Mouse (Mus musculus) small intestine, adult 2 months (tissue): ENCODE data around the gene Map3k1. TPM values are rescaled to one million over a fixed set of nuclear protein-coding genes. Genes with fewer than 3 reads are reported as not detected.
A peak's percentile ranks its signal among the peaks of the same experiment; 100 is the strongest.

Source experiments
- H3K27ac ChIP-seq: fragments of 200-500 bp; 2 replicates; pipeline ENCODE4 v1.5.1; 2012; ENCODE audit warnings: low read depth, low read length, control low read depth, inconsistent platforms; ENCODE audit not compliant: insufficient read depth
- H3K27me3 ChIP-seq: fragments of 200-500 bp; 2 replicates; pipeline ENCODE4 v1.6.1; 2012; ENCODE audit warnings: mild to moderate bottlenecking, moderate library complexity, low read length, inconsistent platforms; ENCODE audit not compliant: control insufficient read depth, insufficient read depth
- H3K36me3 ChIP-seq: fragments of 200-500 bp; 2 replicates; pipeline ENCODE4 v1.6.1; 2012; ENCODE audit warnings: mild to moderate bottlenecking, low read length, control low read depth, inconsistent platforms; ENCODE audit not compliant: control insufficient read depth, insufficient read depth
- H3K4me1 ChIP-seq: fragments of 200-500 bp; 2 replicates; pipeline ENCODE4 v1.6.1; 2012; ENCODE audit warnings: low read length, inconsistent platforms, mixed read lengths; ENCODE audit not compliant: control insufficient read depth, insufficient read depth, insufficient read length
- H3K4me3 ChIP-seq: fragments of 200-500 bp; 2 replicates; pipeline ENCODE4 v1.5.1; 2012; ENCODE audit warnings: low read depth, mild to moderate bottlenecking, control low read depth, inconsistent platforms, low read length, moderate library complexity
- CTCF ChIP-seq: fragments of 200-500 bp; IDR thresholded peaks from 2 replicates; pipeline ENCODE4 v1.5.1; 2012; ENCODE audit warnings: low read depth, mild to moderate bottlenecking, control low read depth, inconsistent platforms, low read length, moderate library complexity, mixed read lengths; ENCODE audit not compliant: insufficient replicate concordance, insufficient read length; ENCODE audit errors: extremely low read depth
- POLR2A ChIP-seq: fragments of 200-500 bp; IDR thresholded peaks from 2 replicates; pipeline ENCODE4 v1.6.1; 2012; ENCODE audit warnings: low read depth, mild to moderate bottlenecking, control low read depth, inconsistent platforms, low read length, moderate library complexity
- WGBS: fragments of 180-500 bp; shearing (Covaris S2); methylation state at CpG from one replicate; pipeline ENCODE4 v1.1.7; 2018; 5-methylcytosine and 5-hydroxymethylcytosine counted together
- polyA plus RNA-seq: library from polyadenylated mRNA; depleted of rRNA; stranded (reverse); fragments of >200 nt; gene quantifications from 2 replicates; pipeline ENCODE4 v1.2.3, GENCODE M21; 2012

The Map3k1 gene
- polyA plus RNA-seq, 1 experiment: 15.0 TPM

DNA sequence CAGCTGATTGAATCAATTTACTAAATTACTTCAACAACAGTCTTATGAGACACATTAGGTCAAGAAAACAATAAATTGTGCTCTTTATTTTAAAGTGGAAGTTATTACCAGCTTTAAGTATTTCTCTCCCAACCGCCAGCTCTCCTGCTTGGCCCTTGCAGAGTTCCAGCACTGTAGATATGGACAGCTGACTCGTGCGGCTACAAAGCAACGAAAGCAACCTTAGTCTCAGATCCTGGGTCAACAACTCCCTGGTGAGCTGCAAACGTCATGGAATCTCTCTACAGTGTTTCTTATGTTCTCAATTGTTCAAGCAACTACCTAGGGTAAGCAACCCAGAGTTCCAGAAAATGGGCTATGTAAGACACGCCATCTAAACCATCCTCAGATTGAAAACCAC, 51.8 kb downstream of the Map3k1 start:
- Histone ChIP-seq H3K4me1 (no peaks in the 10 kb centered on the region), H3K4me3 (no peak overlapping the region), H3K27ac (no peak overlapping the region), H3K36me3 (peaks cover 90% of the 10 kb centered on the region), H3K27me3 (no peaks in the 10 kb centered on the region)
- TF ChIP-seq CTCF (no peak), POLR2A (no peak)
- 94% methylated on average over 6 of the region's 6 CpGs for WGBS

DNA sequence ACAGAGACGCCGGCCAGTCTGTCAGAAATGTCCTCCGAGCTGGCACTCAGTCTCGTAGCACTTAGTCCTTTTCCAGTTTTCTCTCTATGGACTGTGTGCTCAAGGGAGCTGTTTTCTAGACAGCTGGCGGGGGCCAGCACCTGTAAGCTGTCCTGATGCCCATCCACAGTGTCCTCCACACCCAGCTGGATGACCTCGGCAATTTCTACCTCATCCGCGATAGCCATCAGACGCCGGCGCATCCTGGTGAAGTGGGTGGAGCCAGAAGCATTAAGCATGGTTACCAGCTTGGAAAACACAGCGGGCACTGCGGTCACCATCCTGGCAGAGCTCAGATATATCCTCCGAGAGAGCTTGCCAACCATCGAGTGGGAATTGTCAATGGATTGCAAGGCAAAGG, 52.9 kb downstream of the Map3k1 start:
- no peak overlapping the region for H3K4me3 ChIP-seq
- H3K27me3 ChIP-seq: no peaks in the 10 kb centered on the region
- no peak overlapping the region for H3K27ac ChIP-seq
- WGBS: 96% methylated on average over 15 of the region's 15 CpGs
- TF ChIP-seq CTCF: no peak
- no peak for TF ChIP-seq POLR2A
- no peaks in the 10 kb centered on the region for H3K4me1 ChIP-seq
- H3K36me3 ChIP-seq: peaks cover 90% of the 10 kb centered on the region

- no peaks in the 10 kb centered on the region for H3K4me1 ChIP-seq
- TF ChIP-seq CTCF (0 out of 2 replicates have a peak, but pooled peaks have one; percentile 4), POLR2A (no peak)
- no peak overlapping the region for H3K27ac ChIP-seq
- H3K27me3 ChIP-seq: no peaks in the 10 kb centered on the region
- 96% methylated on average over 18 of the region's 18 CpGs for WGBS
- peaks cover 89% of the 10 kb centered on the region for H3K36me3 ChIP-seq
- no peak overlapping the region for H3K4me3 ChIP-seq
Observed at GRCm38 (mm10) chr13:111755377-111755776, 53.4 kb downstream of the Map3k1 start.

DNA sequence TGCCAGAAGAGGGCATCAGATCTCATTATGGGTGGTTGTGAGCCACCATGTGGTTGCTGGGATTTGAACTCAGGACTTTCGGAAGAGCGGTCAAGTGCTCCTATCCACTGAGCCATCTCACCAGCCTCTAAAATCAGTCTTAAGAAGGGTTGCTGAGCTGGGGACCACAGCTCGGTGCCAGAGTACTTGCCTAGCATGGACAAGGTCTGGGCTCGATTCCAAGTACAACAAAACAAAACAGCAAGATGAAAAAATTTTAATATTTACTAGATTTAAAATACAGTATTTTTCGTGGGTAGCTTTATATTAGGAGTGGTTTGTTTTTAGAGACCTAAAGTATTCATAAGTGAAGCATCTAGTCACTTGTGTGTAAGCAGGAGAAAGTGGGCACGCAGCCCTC, 55.5 kb downstream of the Map3k1 start:
- Histone ChIP-seq H3K27ac (no peak overlapping the region), H3K36me3 (peaks cover 88% of the 10 kb centered on the region), H3K4me3 (no peak overlapping the region), H3K27me3 (no peaks in the 10 kb centered on the region), H3K4me1 (no peaks in the 10 kb centered on the region)
- 87% methylated on average over 6 of the region's 6 CpGs for WGBS
- TF ChIP-seq CTCF (no peak), POLR2A (no peak)

DNA sequence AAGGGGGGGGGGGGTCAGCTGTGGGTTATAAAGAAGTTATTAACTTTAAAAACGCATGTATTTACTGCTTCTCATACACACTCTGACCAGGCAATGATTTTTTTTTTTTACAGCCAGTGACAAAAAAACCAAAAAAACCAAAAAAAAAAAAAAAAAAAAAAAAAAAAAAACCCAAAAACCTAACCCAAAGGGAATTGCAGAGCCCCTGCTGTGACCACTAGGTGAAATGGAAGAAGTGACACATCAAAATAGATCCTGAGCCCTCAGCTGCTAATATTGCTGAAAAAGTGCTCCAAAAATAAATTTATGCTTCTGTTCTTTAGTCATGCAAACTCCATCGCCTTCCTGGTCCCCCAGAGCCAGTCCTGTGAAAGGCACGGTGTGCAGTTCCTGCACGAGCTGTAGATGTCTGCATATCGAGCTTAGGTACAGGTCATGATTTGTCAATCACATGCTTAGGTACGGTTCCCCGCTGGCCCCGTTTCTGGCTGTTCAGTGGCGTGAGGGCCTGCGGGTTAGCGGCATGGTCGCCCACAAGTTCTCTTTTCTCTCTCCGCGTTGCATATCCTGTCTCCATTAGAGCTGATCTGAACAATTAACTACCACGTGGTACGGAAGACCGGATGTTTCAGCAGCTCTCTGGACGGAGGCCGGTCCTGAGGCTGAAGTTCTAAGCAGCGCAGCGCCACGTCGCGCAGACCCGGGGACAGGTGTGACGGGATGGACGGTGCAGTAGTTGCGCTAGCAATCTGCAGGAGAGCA, 60.3 kb downstream of the Map3k1 start:
- TF ChIP-seq CTCF (no peak), POLR2A (no peak)
- 92% methylated on average over 28 of the region's 28 CpGs for whole genome bisulfite sequencing
- Histone ChIP-seq H3K27me3 (no peaks in the 10 kb centered on the region), H3K4me3 (no peak overlapping the region), H3K36me3 (peaks cover 51% of the 10 kb centered on the region), H3K27ac (no peak overlapping the region), H3K4me1 (no peaks in the 10 kb centered on the region)

DNA sequence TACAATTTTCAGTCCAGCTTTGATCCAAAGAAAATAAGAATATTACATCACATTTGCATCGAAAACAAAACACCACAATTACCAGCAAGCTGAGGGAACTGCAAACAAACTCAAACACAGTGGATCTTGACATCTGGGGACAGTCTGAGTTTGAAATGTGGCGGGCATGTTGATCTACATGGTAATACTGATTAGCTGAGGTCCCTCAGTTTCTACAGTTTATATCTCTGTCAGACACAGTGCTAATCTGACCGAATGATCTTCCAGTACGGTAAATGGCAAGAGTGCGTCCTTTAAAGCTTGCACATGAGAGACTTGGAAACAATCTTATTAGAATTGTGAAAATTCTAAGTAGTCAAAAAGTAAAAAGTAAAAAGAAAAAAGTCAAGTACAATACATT, 62.0 kb downstream of the Map3k1 start:
- 96% methylated on average over 5 of the region's 5 CpGs for WGBS
- Histone ChIP-seq H3K4me1 (no peaks in the 10 kb centered on the region), H3K27ac (no peak overlapping the region), H3K36me3 (peaks cover 38% of the 10 kb centered on the region), H3K4me3 (no peak overlapping the region), H3K27me3 (no peaks in the 10 kb centered on the region)
- TF ChIP-seq POLR2A (no peak), CTCF (no peak)

DNA sequence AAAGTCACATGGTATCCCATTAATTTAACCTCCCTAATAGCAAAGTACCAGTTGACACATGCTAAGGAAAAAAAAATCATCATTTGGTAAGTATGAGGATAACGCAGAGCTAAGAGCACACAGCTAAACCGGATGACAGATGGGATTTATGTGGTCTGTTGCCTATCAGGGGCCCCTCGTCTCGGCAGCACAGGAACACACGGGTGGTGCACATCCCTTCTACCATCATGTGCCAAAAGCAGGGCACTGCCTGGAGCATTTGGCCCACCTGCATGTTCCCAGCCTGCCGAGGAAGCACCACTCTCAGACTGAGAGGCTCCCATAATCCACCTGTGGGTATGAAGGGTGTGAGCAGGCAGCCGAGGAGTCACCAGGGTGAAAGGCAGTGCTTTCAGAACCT, 63.6 kb downstream of the Map3k1 start:
- H3K36me3 ChIP-seq: peaks cover 25% of the 10 kb centered on the region
- WGBS: 64% methylated on average over 7 of the region's 7 CpGs
- H3K4me1 ChIP-seq: no peaks in the 10 kb centered on the region
- no peak for TF ChIP-seq CTCF
- TF ChIP-seq POLR2A: no peak
- no peaks in the 10 kb centered on the region for H3K27me3 ChIP-seq
- H3K27ac ChIP-seq: no peak overlapping the region
- H3K4me3 ChIP-seq: no peak overlapping the region
